Mouse (Mus musculus) gastrocnemius, postnatal 36 days (tissue): ENCODE results near the gene Slc43a2. TPM values are rescaled to one million over a fixed set of nuclear protein-coding genes. Genes with fewer than 3 reads are reported as not detected.

Experiments used
- DNase-seq, 2 experiments: peaks; one replicate each; pipeline ENCODE4 v3.0.0; 2022
- intact Hi-C: fragments of 180-260 bp; cut with DNase I; formaldehyde crosslinking; loops from one replicate; pipeline ENCODE4 v1.15.1; 2025
- total RNA-seq, 2 experiments: library from RNA; stranded (reverse); gene quantifications; 2 replicates each; pipeline ENCODE4 v1.2.3; 2021

The Slc43a2 gene
- total RNA-seq, 2 experiments from 2014 or later, result 17.6 to 26.9 TPM

GRCm38 (mm10) chr11:75525531-75526125, 5.9 kb upstream of the Slc43a2 start:
- no peak for DNase-seq

GRCm38 (mm10) chr11:75526943-75527342, 4.6 kb upstream of the Slc43a2 start:
- intact Hi-C loops, result no loop called here

More at GRCm38 (mm10) chr11:75525531-75526125, 5.9 kb upstream of the Slc43a2 start:
- intact Hi-C loops, result no loop called here

GRCm38 (mm10) chr11:75529771-75530170, 1.7 kb upstream of the Slc43a2 start:
- intact Hi-C loops, result loop anchor here (1.0 kb wide), 1 partner anchor 44 kb away; no protein-coding TSS in a partner anchor
- DNase-seq, result no peak

More at GRCm38 (mm10) chr11:75526943-75527342, 4.6 kb upstream of the Slc43a2 start:
- no peak for DNase-seq

GRCm38 (mm10) chr11:75530325-75530724, 1.2 kb upstream of the Slc43a2 start:
- intact Hi-C loops, result loop anchor here (1.0 kb wide), 1 partner anchor 43 kb away; no protein-coding TSS in a partner anchor
- DNase-seq, result peak; percentile 97 to 98

- intact Hi-C loops, result loop anchor here (1.0 kb wide), 1 partner anchor 42 kb away; no protein-coding TSS in a partner anchor
- peak in 1 of 2 experiments; percentile 54 for DNase-seq
These were observed 585 bp upstream of the Slc43a2 start for GRCm38 (mm10) chr11:75530845-75531373.

GRCm38 (mm10) chr11:75532340-75533277, 1.1 kb downstream of the Slc43a2 start:
- intact Hi-C loops, result no loop called here
- no peak for DNase-seq

- no peak for DNase-seq
- intact Hi-C loops, result no loop called here
These were observed 2.0 kb downstream of the Slc43a2 start for GRCm38 (mm10) chr11:75533314-75534015.

GRCm38 (mm10) chr11:75534286-75535033, 3.0 kb downstream of the Slc43a2 start:
- intact Hi-C loops, result no loop called here
- DNase-seq, result no peak

- DNase-seq, result no peak
- intact Hi-C loops, result no loop called here
These were observed 3.8 kb downstream of the Slc43a2 start for GRCm38 (mm10) chr11:75535106-75535795.

GRCm38 (mm10) chr11:75536255-75537024, 4.9 kb downstream of the Slc43a2 start:
- intact Hi-C loops, result no loop called here
- no peak for DNase-seq

GRCm38 (mm10) chr11:75537025-75537414, 5.5 kb downstream of the Slc43a2 start:
- no peak for DNase-seq
- intact Hi-C loops, result no loop called here

- no peak for DNase-seq
- intact Hi-C loops, result no loop called here
These were observed 6.1 kb downstream of the Slc43a2 start for GRCm38 (mm10) chr11:75537491-75538183.

- DNase-seq, result no peak
- intact Hi-C loops, result no loop called here
These were observed 6.9 kb downstream of the Slc43a2 start for GRCm38 (mm10) chr11:75538184-75538969.

GRCm38 (mm10) chr11:75538970-75539299, 7.4 kb downstream of the Slc43a2 start:
- intact Hi-C loops, result no loop called here
- no peak for DNase-seq

- intact Hi-C loops, result no loop called here
- no peak for DNase-seq
These were observed 8.7 kb downstream of the Slc43a2 start for GRCm38 (mm10) chr11:75540209-75540608.

- DNase-seq, result no peak
- intact Hi-C loops, result no loop called here
These were observed 9.5 kb downstream of the Slc43a2 start for GRCm38 (mm10) chr11:75540710-75541581.
